Mouse (Mus musculus): ENCODE data around the gene Taco1.
"Not testable (repeated sequence)": the region's sequence is repeated elsewhere in the genome, so short reads cannot be mapped to it uniquely, and the experiment has no call there.

GRCm38 (mm10) chr11:106032074-106032473 is 33.8 kb upstream of the Taco1 start:
- TF ChIP-seq POLR2A (IDR thresholded peaks at IDR 0.05; ENCODE audit: borderline replicate concordance, control insufficient read depth, low read depth, low read length); CTCF (IDR thresholded peaks at IDR 0.05; ENCODE audit: control insufficient read depth, insufficient read depth, low read length): not testable (repeated sequence)
